Mouse (Mus musculus) hindlimb bud, embryonic 11.5 days (tissue): ENCODE measurements at regions not wholly inside any gene's neighbourhood (a gene's known extent, or its start where the extent isn't known, plus 50 kb on each side); places are given as distances from the start of the nearest gene placed in this dataset.

ENCODE experiments used
- DNase-seq: peaks from one replicate; pipeline ENCODE4 v3.0.0-alpha.2; 2012; ENCODE audit warnings: low read depth, low spot score; ENCODE audit errors: extremely low spot score

DNA sequence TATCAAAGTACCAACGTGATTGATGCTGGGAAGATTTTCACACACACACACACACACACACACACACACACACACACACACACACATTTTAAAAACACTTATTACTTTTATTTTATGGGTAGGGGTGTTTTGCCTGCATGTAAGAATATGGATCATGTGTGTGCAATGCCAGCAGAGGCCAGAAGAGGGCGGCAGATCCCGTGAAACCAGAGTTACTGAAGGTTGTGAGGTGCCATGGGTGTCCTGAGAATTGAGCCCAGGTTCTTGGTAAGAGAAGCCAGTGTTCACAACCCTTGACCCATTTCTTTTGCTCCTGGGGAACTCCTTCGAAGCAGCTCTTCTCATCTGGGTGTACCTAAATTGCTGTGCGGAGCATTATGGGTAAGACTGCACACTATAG lies 102.4 kb upstream of the Zfp64 start:
- DNase-seq = no peak

DNA sequence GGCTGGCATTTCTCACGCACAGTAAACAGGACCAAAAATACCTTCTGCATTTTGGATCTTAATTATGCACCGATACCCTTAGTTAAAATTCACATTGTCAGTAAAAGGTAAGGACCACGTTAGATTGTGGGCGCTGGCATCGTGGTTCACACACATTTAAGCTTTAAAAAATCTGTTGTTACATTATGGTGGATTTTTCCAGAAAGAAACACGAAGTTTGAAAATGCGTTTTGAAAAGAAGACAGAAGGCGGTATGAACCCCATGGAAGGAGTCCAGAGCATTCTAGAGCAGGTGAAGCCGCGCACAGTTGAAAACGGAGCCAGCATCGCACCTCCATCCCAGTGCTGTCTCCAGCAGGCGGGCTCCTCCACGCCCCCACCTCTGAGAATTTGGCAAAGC lies 94.6 kb upstream of the Zfp64 start:
- DNase-seq = no peak

DNA sequence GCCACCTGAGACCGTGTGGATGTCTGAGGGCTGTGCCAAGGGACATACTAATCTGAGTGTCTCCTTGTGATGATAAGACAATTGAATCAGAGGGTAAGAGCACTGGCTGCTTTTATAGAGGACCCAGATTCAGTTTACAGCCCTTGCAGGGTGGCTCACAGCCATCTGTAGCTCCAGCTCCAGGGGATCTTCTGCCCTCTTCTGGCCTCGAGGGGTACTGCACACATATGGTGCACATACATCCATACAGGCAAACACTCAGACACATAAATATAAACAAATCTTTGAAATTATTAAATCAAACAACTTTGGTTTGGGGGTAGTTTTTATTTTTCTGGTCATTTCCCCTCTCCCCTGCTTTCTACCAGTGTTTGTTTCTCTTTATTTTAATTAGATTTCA lies 86.4 kb upstream of the Zfp64 start:
- DNase-seq = no peak

DNA sequence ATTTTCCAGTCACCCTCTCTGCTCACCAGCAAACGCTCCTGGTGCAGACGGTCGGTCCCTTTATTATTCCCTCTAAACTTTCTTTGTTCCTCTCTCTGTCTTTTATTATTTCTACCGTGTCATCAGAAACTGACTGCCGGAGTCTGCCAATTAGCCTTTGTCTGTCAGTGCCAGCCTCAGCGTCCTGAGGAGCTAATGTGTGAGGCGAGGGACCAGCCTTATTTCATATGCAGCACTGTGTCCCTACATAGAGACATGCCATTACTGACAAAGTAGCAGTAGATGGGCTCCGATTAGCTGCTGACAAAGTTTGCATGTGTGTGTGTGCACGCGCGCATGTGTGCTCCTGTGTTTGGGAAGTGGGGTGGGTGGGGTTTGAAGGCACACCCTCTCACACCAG lies 82.6 kb upstream of the Zfp64 start:
- no peak for DNase-seq

DNA sequence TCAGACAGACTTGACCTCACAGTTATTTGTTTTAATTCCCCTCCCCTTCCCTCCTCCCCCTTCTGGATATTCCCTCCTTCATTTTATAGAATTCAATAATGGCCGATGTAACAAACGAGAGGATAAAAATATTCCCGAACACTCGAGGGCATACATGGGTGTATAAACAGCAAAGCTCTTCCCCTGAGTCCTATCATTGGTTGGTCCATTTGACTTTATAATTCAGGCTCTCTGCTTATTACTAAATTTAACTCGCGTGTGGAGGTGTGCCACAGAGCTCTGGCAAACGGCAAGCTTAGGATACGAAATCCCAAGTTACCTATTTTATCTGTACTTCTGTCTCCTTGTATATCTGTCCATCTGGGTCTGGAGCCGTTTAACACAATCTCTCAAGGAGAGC lies 82.1 kb upstream of the Zfp64 start:
- DNase-seq = no peak

DNA sequence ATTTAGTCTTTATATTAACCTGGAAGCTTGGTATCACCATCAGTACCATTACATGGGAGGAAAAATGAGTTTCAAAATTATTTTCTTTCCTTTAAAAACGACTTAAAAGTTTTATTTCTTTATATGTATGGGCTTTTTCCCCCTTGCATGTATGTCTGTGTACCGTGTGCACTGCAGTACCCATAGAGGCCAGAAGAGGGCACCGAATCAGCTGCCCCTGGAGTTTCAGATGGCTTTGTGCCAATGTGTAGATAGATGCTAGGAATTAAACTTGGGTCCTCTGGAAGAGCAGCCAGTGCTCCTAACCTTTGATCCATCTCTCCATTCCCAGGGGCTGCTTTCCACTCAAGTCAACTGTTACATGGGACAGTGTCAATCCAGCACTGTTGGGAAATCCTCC lies 79.9 kb upstream of the Zfp64 start:
- no peak for DNase-seq

DNA sequence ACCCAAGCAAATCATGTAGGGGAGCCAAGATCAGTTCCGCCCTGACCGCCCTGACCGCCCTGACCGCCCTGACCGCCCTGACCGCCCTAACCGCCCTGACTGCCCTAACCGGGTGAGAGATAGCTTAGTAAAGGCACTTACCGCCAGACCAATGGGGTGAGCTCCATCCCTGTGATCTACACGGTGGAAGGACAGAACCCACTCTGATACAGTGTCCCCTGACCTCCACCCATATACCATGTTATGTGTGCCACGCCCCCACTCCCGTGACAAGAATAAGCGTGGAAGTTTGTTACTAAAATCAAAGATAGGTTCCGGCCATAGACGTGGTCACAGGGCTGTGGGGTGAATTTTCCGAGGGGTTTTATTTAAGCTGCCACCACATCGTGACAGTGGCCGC lies 78.6 kb upstream of the Zfp64 start:
- no peak for DNase-seq

DNA sequence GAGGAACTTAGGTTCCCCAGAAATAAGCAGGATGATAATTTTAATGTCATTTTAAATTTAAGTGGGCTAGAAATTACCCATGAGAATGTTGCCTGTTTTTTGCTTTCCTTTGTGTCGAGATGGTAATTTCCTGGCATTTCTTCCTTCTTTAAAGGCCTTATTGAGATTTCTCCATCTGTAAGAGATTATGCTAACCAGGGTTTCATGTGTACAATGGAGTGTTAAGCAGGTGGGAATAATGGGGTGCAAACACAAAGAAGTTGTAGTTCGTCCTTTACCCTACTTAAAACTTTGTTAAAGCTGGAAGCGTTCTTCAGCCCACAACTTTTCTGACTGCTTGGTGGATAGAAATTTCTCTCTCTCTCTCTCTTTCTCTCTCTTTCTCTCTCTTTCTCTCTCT lies 77.8 kb upstream of the Zfp64 start:
- no peak for DNase-seq

DNA sequence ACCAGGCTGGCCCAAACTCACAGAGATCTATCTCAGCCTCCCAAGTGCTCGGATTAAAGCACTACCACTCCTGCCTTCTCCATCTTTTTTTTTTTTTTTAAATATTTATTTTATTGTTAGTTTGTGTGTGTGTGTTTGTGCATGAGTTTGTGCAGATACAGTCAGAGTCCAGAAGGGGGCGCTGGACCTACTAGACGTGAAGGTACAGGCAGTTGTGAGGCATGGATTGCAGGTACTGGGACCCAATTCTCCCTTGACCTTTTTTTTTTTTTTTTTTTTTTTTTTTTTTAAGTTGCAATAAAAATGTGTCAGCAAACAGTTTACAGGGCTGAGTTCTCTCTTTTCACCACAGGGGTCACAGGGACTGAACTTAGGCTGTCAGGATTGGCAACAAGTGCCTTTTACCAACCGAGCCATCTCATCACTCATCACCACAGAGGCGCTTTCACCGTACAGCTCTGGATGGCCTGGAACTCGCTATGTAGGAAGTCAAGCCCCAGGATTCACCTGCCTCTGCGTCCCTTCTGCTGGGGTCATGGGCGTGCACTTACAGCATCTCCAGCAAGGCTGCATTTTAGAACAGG lies 73.2 kb upstream of the Zfp64 start:
- DNase-seq = no peak

DNA sequence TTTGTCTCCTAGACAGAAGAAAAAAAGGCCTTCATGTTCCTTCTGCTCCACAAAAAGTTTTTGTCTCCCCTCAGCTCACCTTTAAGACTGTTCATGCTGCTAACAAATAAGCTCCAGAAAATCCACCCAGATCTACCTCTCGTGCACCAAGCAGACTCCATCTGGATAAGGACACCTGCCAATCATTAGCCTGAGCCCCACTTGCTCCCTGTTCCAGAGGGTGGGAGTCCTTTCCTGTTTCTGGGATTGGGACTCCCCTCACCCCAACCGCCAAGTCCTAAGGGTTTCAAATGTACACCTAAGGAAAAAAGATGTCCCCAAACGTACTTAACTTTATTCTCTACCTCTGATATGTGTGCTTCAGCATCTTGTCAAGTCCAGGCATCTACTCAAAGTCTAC lies 63.6 kb upstream of the Zfp64 start:
- no peak for DNase-seq

DNA sequence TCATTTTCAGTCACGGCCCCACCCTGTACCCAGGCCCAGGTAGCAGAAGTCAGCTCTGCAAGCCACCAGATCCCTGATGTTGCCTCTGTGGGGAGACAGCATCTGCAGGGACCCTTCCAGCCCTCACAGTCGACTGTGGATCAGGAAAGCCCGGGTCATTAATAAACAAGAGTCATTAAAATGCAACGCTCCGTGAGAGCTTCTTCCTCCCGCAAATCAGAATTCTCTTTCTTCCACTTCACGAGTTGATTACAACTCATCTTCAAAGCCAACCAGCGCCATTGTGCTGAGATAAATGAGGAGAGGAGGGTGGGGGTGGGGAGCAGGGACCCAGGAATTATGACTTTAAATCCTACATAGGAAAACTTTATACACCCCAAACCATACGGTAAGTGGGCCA lies 54.9 kb upstream of the Zfp64 start:
- no peak for DNase-seq

DNA sequence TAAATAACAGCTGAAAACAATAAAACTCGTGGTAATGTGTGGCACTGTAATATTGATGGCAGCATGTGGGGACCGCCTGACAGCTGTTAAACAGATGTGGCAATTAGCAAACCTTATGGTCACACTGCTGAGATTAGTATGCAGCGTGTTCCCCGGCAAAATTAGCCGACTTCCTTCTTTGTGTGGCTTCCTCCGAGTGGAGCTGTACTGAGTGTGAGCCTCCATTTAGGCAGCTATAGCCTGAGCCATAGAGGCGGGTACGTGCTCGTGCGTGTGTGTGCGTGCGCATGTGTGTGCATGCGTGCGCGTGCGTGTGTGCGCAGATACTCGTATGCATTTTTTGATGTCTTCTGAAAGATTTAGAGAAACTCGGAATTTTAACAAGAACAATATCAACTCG lies 53.4 kb upstream of the Zfp64 start:
- DNase-seq = no peak

DNA sequence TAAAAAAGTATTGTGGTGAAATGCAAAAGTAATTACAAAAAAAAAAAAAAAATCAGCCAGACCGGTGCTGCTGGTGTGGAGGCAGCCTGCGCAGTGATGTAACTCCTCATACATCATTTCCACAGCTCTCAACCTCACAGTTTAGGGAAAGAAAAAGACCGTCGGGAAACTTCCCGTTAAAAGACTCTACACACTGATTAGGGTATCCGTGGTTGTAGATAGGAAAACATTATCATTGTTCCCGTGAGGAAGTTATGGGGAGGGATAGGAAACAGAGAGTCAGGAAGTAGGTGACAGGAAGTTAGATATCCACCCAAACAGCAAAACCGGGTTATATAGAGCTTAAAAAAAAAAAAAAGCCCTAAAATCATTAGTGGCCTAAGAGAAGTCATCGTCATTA lies 52.9 kb upstream of the Zfp64 start:
- DNase-seq = no peak

DNA sequence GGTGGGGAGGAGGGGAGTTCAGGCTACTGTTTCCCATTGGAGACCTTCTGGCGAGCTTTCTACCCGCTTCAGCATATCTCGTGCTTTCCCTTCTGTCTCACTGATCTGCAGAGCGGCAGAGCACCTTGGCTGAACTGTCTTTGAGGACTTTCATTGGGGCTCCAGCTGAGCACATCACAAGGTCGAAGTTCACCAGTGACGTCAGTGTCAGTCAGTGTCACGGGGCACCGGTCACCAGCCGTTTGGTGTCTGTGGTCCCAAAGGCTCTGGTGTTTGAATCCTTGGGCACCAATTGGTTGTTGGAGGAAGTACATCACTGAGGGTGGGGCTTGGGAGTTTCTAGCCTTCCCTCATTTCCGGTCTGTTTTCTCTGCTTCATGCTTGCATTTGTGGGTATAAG lies 51.2 kb upstream of the Zfp64 start:
- no peak for DNase-seq

DNA sequence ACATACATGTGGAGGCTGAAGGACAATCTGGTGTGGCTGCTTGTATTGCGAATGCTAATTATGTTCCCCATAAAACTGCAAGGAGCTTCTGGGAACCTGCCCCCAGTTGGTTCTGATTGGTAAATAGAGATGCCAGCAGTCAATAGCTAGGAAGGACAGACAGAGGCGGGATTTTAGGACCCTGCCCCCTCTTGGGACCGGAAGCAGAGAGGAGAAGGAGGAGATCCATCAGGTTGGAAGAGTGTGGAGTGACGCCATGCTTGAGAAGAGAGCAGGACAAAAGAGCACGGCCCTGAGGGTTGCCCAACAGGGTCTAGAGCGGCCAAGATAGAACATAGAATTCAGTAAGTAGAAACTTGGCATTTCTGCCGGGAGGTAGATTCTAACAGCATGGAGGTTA lies 50.4 kb upstream of the Zfp64 start:
- no peak for DNase-seq
